Mouse (Mus musculus): ENCODE measurements around the gene Podxl.
"Not testable (repeated sequence)": the region's sequence is repeated elsewhere in the genome, so short reads cannot be mapped to it uniquely, and the experiment has no call there.

Podxl gene

DNA sequence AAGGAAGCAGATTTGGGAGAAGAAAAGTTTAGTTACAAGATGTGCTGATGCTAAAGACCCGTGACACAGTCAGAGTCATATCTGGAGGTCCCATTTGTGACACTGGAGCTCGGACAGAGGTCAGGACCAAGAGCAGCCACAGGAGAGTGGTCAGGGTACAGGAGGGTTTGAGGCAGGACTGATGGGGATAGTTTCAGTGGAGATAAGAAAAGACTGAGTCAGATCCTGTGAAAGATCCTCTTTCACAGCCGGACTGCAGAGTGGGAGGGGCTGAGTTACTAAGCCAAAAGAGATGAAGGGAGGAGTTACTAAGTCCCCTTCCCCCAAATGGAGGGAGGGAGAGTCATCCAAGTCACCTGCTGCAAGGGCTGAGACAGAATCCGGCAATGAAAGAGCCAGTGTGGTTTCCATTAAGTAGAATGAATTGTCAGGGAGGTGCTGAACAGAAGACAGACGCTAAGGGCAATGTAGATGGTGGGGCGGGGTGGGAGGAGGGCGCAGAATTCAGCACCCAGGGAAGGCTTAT lies 4.4 kb upstream of the Podxl start:
- no peak for DNase-seq (ENCODE audit: low read depth, low spot score)

DNA sequence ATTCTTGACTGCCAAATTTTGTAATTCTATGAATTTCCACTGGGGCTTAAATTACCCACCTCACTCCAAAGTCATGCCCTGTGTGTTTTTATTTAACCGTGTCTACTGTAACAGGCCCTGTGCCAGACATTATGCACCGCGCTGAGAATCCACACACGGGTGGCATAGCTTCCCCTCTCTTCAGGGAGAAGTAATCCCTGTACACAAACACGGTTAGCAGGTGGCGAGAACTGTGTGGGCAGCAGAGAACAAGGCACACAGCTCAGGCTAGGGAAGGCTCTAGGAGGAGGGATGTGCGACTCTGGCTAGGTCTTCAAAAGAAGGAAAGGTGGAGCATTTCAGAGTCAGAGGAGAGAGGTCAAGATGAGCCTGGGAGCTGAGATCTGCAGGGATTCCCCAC lies 3.4 kb upstream of the Podxl start:
- no peak for DNase-seq (ENCODE audit: low read depth, low spot score)

DNA sequence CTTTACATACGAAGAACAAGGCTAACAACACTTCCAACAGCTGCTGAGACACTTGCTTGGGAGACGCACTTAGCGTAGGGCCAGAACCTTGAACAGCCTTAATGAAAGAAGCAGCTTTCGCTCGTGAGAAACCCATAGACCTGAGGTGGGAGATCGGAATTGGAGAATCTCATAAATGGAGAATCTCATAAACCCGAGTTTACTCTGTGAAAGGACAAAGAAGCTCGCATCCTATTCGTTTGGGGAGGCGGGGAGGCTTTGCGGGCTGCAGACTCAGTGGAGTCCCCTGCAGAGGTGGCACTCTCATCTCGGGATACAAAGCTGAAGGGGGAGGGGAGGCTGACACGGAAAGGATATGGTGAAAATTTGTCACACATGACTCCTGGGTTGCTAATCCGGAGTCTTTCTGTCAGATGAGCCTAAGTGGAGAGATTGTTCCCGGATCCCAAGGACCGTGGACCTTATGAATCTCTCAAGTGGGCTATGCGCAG lies 1.2 kb upstream of the Podxl start:
- DNase-seq (ENCODE audit: low read depth, low spot score) = no peak

DNA sequence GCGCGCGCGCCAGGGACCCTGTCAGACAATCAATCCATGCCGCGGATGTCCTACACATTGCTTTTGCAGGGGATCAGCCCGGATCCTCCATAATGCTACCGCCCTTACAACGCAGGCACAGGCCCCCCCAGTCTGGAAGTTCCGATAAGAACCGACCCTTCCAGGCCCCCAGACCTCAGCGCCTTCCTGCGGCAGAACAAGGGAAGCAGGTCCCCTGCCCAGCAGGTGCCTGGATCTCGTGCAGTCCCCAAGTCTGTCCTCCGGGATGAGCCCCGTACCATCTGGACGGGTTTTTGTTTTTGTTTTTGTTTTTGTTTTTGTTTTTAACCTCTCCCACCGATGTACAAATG lies 376 bp upstream of the Podxl start:
- DNase-seq (ENCODE audit: low read depth, low spot score) = no peak

DNA sequence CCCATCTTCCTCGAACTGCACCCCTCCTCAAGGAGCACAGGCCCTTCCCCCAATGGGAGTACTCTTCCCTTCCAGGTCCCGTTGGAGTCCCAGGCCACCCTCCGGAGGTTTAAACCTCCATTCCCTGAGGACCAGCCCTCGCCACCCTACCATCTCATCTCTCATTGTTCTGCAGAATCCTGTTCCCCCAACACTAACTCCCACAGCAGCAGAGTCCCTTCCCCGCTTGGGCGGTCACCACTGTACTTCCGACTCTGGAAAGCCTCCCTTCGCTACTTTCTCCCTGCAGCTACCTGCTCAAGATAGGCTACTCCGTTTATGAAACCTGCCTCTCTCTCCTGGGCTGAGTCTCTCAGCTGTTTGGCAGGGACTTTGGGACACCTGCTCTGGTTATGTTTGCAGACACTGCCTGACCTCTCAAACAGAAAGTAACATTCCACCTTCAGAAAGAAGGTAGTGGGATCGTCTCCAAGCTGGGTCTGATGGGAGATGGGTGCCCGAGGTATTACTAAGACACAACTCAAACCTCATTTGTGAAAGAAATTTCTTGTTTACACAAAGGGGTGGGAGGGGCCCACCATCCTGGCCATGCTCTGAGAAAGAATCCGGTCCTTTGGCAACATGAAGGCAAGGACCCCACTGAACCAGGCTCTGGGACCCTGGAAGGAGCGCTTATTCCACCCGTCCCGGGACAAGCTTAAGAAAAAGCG lies 1.3 kb downstream of the Podxl start:
- DNase-seq (ENCODE audit: low read depth, low spot score) = no peak

DNA sequence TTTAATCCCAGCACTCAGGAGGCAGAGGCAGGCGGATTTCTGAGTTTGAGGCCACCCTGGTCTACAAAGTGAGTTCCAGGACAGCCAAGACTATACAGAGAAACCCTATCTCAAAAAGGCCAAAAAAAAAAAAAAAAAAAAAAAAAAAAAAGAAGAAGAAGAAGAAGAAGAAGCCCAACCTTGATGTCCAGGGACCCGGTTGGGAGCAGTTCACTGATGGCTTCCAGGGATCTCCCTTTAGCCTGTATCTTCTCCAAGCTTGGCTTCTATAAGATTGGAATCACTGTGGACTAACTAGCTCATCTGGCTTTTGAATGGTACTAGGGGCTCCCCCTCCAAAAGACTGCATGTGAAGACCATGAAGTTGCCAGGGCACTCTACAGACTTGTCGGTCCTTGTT lies 1.8 kb downstream of the Podxl start:
- DNase-seq (ENCODE audit: low read depth, low spot score) = not testable (repeated sequence)

DNA sequence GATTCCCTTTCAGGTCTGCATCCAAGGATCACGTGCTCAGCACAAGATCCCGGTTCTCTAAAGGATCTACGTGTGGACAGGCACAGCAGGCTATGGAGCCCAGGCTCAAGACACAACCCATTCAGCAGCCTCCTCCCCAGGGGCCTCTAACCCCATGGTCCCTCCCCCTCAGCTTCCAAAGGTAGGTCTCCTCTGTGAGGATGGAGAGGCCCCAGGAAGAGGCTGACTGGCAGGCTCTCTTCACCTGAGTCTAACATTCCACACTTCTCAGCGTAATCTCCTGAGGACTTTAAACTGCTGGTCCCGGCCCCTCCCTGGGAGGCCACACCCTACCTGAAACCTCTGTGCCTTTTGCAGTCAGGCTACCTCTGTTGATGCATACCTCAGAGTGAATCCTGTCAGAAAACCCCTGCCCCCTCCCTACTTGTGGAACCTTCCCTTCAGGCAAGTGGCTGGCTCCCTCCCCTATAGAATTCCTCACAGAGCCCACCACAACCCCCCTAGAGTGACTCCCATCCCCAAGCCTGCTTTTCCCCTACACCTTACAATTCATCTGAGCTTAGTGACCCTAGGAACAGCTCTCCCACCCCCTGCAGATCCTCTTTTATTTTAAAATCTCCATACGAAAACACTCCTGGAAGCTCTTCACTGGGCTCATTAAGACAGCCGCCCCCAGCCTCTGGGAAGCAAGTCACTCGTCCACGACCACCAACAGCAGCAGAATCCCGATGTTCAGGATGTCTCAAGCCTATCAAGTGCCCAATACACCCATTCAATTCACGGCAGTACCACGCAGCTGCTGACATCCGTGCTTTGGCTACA lies 3.4 kb downstream of the Podxl start:
- no peak for DNase-seq (ENCODE audit: low read depth, low spot score)

DNA sequence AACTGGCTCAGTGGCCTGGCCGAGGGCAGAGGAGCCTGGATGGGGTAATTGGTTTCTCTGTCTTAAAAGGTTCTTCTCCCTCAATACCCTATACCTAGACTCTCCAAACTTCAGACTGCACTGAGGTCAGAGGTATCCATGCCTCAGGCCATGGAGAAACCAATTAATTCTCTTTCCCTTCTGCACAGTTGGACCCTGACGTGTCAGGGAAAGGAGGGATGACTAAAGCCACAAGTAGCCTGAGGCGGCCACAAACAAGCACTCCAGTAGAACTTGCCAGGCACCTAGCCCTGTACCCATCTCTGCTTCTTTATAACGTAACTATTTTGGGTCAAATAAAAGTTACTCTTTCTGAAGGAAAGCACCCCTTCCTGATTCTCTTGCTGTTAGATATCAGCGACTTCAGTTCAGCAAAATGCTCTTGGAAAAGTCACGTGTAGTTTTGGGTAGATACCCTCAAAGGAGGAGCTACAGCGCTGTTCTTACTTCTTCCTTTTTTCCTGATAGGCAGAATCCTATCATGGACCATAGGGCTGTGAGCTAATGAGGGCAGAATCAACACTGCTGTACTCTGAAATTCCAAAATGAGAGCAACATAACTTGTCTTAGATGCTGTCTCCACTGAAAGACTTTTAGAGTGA lies 7.2 kb downstream of the Podxl start:
- no peak for DNase-seq (ENCODE audit: low read depth, low spot score)

DNA sequence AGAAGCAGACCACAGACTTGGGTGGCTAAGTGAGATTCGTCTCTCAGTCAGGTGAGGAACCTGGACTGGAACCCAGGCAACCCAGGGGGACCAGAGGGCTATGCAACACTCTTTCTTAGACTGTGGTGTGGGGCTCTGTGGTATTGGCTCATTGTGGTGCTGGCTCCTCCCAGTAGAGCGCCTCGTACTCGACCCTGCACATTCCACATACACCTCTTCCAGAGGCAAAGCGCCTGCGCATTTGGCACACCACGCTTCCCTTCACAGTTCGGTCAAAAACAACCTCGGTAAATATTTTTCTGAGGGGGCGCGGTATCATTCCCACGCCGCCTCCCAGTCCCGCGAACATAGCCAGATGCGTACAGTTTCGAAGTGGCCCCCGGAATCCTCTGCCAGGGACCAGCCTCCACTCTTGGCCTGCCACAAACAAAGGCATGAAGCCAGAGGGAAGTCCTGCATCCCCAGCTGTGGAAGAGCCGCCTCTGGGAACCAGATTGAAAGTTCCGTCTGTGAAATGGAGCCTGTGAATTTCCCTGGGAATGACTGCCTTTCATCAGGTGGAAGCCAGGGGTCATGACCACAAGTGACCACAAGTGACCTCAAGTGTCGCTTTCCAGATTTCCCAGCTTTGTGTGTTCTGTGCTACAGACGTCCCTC lies 12.8 kb downstream of the Podxl start:
- DNase-seq (ENCODE audit: low read depth, low spot score) = no peak

DNA sequence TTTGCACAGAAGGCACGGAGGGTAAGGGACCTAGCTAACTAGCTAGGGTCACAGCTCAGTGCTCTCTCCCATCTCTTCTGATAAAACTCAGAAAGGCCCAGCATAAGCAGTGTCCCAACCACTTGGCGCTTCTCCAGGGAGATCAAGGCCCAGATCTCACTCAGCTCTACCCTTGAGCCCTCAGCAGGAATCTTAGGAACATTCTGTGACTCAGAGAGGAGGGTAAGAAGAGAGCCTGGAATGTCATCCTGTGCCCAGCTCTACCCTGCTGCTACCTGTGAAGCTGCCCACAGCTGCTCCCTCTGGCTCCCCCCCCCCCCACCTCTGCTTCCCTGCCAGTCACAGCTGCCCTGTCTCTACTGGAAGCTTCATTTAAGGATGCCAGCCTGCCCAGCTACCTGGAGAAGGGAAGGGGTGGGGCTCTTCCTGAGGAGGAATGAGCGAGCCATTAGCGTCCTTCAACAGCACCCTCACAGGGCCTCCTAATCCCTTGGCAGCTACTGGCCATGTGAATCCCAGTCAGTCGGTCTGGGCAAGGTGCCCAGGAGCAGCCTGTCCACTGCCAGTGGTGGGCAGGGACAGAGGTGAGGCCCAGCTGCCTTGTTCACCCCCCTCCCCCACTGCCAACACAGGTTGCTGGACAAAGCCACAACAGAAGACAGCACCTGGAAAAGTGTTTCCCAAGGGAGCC lies 14.3 kb downstream of the Podxl start:
- DNase-seq (ENCODE audit: low read depth, low spot score) = no peak

DNA sequence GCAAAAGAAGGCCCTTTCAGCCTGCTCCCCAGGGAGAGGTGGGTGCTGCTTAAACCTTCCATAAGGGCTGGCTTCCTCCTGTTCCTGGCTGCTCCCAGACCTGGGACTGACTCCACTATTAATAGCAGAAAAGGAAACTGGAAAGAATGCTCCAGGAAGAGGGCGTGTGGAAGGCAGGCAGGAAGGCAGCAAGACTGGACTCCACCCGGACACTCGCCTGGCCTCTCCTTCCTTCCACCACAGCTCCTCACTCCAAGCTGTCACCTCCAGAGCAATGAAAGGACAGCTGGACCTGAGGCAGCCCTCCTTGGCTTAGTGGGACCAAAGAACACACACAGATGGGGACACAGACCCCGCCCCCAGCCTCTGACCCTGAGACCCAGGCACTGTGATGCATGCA lies 19.5 kb downstream of the Podxl start:
- no peak for DNase-seq (ENCODE audit: low read depth, low spot score)

DNA sequence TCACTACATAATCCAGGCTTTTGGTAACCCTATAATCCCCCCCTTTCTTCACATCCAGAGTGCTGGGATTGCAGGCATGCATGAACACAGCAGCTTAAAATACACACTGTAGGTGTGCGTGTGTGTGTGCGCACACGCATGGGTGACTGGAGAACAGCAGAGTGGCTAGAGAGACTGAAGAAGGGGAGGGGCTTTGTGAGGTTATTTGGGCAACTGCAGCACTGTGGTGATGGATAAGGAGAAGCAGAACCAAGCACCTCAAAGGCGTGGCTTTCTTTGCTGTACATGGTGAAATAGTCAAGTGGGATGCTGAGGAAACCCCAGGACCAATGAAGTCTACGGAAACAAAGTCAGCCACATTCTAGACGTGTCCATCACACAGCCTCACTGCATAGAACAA lies 23.8 kb downstream of the Podxl start:
- no peak for DNase-seq (ENCODE audit: low read depth, low spot score)

DNA sequence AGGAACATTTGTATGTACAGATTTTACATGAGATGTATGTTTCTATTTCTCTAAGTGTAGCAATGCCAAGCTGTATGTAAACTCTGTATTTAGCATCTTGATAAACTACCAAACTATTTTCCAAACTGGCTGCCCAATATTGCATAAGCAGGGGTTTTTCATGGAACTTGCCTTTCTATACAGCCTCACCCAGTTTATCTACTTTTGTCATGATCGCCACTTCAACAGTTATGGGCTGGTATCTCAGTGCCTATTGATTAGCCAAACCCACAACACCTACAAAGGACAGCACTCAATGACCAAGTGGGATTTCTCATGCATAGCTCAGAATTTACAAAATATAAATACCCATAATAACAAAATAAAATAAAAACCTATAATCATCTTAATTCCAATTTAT lies 25.7 kb downstream of the Podxl start:
- no peak for DNase-seq (ENCODE audit: low read depth, low spot score)

DNA sequence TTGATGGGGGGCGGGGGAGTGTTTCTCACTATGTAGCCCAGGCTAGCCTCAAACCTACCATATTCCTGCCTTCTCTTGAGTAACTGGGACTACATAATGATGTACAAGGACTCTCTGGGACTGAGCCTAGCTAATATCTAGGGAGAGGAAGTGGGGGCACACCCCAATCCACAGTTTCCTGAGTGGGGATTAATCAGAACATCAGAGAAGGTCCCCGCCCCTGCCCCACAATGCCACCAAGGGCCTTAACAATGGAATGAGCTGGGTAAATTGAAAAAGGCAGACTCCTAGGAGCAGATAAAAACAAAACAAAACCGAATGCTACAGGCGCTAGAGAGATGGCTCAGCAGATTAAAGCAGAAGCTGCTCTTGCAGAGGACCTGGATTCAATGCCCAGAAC lies 26.6 kb downstream of the Podxl start:
- no peak for DNase-seq (ENCODE audit: low read depth, low spot score)

DNA sequence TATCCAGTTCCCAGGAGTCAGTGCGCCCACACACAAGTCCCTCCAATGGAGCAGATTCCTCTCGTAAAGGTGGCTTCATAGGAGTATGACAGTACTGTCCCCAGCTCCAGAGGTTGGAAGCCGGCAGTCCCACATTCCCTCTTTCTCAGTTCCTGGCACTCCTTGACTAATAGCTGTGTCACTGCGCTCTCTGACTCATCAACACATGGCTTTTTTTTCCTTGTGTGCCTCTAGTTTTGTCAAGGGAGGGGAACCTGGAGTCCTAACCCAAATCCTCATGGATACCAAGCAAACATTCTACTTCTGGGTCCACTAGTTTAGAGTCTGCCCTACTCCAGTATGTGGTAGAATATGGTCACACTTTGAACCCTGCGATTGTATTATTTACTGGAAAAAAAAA lies 29.1 kb downstream of the Podxl start:
- DNase-seq (ENCODE audit: low read depth, low spot score) = no peak

DNA sequence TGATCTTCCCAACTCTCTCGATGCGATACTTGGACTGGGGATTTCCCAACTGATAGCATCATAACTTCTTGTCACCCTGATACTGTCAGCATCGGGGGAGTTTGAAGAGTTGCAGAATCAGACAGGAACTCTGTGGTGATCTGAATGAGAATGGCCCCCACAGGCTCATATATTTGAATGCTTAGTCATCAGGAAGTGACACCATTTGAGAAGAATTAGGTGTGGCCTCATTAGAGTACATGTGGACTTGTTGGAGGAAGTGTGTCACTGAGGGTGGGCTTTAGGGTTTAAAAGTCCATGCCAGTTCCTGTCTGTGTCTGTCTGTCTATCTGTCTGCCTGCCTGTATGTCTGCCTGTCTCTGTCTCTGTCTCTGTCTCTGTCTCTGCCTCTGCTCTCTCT lies 31.9 kb downstream of the Podxl start:
- DNase-seq (ENCODE audit: low read depth, low spot score) = no peak

DNA sequence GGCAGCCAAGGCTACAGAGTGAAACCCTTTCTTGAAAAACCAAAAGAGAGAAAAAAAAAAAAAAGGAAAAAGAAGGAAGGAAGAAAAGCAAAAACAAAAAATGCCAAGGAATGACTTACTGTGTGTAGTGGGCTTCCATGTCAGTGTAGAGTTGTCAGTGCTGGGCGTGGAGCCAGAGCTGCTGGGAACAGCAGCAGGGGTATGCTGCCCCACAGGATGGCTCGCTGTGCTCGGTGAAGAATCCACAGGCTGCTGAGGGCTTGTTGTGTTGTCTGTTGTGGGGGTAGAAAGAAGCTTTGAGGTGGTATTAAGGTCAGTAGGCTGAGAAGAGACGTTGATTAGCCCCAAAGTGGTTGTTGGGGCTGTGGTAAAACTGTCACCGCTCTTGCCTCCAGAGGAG lies 35.4 kb downstream of the Podxl start:
- no peak for DNase-seq (ENCODE audit: low read depth, low spot score)

DNA sequence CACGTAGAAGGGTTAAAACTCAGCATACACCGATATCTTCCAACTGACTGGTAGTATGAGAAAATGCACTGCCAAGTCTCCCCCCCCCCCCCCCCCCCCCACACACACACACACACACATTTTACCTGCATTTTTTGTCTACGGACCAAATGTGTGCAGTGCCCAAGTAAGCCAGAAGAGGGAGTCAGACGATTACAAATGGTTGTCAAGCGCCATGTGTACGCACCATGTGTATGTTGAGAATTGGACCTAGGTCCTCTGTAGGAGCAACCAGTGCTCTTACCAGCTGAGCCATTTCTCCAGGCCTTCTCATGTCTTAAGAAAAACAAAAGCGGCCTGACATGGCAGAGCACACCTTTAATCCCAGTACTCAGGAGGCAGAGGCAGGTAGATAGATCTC lies 35.9 kb downstream of the Podxl start:
- DNase-seq (ENCODE audit: low read depth, low spot score) = peak; percentile 55

DNA sequence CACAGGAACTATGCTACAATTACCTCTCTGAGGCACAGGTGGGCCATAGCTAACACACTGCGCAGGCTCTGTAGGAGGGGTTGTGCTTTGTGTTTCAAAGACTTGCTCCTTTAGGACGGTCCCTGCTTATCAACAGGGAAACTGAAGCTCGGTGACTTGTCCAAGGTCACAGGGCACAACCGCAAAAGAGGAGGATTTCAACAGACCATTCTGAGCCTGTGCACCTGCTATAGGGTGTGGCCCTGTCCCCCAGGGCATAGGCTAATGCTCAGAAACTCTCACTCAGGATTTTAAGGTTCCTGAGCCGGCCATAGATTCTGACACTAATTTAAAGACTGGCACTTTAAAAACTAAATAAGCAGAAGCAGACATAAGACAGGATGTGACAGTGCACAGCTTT lies 36.9 kb downstream of the Podxl start:
- no peak for DNase-seq (ENCODE audit: low read depth, low spot score)

DNA sequence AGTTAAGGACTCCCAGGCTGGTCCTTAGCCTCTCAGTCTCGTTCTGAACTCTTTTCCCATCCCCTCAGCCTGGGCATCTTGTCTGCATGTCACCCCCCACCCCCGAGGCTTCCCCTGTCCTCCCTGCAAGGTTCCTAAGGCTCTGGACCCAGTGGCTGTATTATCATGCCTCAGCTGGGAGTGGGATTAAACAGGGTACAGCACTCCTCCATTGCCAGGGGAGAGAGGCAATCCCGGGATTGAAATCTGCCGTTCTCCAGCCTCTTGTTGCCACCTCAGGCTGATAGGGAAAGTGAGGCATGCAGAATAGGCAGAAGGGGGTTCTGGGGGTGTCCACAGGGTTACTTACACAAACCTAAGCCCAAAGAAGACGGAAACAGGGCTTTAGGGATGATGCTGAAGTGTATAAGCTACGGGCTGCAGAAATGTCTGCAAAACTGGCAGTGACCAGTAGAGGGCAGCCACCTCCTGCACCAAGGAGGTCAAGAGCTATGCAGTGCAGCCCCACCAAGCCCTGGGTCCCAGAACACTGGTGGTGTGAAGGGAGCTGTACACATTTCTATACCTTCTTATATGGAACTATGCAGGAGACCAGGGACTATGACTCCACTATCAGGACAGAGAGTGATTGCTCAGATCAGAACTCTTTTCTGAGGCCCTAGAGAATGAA lies 38.4 kb downstream of the Podxl start:
- peak; percentile 58 for DNase-seq (ENCODE audit: low read depth, low spot score)

DNA sequence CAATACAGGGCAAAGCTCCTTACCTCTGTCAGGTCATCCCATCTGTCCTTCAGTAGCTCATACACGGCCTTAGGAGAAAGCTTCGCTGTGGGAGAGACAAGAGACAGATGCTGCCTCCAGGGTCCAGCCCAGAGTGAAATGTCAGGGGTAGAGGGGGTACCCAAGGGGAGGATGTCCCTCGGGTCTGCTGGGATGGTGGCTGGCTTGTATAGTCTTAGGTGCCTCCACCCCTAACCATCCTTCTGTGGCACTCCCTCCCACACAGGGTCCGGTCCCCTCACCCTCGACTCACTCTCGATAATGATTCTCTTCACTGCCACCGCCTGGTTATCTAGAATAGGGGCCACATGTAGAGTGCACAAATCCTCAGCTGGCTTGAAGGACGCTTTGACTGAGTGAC lies 39.1 kb downstream of the Podxl start:
- DNase-seq (ENCODE audit: low read depth, low spot score) = no peak
